Mouse (Mus musculus): ENCODE measurements around the gene Gm9639.
"Not testable (repeated sequence)": the region's sequence is repeated elsewhere in the genome, so short reads cannot be mapped to it uniquely, and the experiment has no call there.

Gene Gm9639

DNA sequence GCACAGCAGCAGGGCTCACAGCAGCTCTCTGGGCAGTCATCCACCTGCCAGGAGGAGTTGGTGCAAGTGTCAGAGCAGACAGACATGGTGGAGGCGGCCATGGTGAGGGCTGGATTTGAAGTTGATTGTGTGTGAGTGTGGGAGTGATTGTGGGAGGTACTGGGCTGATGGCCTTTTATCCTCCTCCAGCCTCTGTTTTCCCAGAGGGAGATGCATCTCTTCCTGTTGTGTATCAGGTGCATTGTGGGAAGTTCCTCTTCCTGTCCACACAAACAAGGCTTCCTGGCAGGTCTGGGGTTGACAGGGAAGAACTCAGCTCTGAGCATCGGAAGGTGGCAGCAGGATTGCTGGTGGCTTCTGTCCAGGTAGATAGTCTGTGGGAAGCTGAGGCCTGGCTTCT is at the start of gene Gm9639:
Gene Gm9639, minus strand, starts transcription at position 101 of the 400 bp plus-strand sequence.
- DNase-seq, result no peak

DNA sequence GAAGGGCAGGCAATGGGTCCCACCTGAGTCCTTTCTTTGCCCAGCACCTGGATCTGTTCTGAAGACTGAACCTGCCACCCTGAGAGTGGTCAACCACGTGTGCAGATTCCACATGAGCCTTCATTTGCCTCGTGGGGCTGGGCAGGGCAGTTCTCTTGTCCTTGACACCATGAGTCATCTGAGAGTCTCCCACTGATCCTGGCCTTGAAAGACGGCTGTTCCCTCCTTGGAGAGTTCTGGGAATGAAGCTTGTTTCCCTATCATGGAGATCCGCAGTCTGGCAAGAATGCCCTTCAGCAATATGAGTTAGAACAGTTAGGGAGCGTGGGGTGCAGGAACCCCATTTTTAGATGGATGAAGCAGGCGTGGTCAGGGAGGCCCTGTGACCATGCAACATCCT is 44.1 kb upstream of the Gm9639 start:
- no peak for DNase-seq

DNA sequence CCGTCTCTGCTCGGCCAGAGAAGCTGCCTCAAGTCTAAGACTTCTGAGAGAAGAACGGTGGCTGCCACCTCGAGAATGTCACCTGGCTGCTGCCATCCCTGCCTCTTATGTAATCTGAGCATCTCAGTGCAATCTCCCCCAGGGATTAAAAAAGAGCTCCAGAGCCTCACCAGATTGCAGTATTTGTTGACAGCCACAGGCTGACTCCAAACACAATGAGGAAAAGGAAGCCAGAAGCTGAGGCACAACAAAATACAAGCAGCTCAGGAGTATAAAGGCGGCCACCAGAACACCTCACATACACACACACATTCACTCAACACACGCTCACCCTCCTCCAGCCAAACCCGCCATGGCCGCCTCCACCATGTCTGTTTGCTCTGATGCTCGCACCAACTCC is 40.8 kb upstream of the Gm9639 start, which contains the start of gene Krtap10-10:
Gene Krtap10-10, plus strand, starts transcription at position 301 of the 400 bp plus-strand sequence.
- DNase-seq, result no peak

DNA sequence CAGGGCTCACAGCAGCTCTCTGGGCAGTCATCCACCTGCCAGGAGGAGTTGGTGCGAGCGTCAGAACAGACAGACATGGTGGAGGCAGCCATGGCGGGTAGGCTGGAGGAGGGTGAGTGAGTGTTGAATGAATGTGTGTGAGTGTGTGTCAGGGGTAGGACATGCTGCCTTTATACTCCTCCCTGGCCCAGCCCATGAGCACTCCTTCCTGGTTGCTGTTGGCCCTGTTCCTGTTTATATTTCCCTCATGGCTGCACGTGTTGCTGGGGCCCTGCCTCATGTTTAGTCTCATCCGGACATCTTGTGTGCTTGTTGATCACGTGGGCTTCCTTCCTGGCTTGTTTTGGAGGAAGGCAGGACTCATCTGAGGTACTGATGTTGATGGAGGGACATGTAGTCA is 32.1 kb upstream of the Gm9639 start, which contains the start of gene Krtap10-4:
Gene Krtap10-4, minus strand, starts transcription at position 145 of the 400 bp plus-strand sequence.
- DNase-seq, result no peak

DNA sequence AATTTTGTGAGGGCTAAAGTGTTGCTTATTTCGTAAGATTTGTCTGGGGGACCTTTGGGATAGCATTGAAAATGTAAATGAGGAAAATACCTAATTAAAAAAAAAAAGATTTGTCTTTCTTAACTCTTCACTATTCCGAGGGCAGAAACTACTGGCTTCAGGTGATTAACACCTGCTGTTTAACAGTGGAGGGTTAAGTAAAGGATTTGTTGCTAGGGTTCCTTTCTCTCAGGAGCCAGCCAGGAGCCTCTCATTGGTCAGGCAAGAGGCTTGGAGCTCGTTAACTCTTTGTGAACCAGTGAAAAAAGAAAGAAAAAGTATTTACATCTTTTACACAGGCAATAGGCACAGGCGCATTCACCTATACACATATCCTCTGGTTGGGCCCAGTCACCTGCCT is 24.3 kb upstream of the Gm9639 start:
- DNase-seq, result no peak

DNA sequence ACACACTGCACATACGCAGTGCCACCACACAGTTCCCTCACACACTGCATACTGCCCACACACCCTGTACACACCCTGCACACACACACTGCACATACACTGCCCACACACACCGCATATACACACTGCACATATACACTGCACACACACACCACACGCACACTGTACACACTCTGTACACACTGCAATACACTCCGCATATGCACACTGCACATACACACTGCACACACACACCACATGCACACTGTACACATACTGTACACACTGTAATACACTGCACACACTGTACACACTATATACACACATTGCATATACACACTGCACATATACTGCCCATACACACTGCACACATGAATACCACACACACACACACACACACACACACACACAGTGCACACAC is 23.6 kb upstream of the Gm9639 start:
- no peak for DNase-seq

DNA sequence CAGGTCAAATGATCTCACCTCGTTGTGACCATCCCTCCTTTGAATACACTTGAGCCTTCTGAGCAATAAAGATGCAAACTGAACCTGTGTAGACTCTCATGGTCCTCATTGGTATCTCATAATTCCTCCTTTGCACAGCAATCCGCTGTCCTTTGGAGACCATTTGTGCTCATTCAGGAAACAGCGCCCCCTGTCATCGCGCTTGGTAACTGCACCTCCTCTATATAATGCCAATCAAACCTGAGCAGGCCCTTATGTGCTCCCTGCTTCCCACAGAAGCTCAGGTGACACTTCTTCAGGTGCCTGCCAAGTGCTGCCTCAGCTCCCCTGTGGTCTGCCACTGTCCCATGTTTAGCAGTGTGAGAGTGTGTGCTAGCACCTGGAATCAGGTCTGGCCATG is 20.6 kb upstream of the Gm9639 start:
- no peak for DNase-seq

DNA sequence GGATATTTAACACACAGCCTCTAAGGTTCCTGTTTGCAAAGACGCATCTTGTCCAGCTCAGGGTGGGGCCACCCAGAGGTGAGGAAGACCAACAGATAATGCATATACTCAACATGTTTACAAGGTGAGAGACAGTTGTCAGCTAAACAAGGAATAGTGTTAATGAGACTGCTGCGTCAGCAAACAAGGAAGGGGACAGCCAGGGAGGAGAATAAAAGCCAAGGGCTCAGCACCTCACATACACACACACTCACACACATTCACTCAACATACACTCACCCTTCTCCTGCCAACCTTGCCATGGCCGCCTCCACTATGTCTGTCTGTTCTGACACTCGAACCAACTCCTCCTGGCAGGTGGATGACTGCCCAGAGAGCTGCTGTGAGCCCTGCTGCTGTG is 19.5 kb upstream of the Gm9639 start, which contains the start of gene Gm2696:
Gene Gm2696, plus strand, starts transcription at position 301 of the 400 bp plus-strand sequence.
- DNase-seq, result no peak

DNA sequence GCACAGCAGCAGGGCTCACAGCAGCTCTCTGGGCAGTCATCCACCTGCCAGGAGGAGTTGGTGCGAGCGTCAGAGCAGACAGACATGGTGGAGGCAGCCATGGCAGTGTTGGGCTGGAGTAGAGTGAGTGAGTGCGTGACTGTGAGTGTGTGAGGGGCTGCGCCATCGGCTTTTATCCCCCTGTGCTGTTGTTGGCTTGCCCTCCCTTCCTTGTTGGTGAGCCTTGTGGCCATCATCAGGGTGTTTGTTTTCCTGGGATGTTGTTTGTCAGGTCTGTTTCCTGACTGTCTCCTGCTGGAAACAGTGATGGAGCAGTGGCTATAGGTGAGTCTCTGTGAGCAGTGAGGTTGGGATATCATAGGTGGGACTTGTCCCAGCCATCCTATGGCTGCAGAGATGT is 16.9 kb upstream of the Gm9639 start, which contains the start of gene Gm9507:
Gene Gm9507, minus strand, starts transcription at position 101 of the 400 bp plus-strand sequence.
- DNase-seq, result no peak

DNA sequence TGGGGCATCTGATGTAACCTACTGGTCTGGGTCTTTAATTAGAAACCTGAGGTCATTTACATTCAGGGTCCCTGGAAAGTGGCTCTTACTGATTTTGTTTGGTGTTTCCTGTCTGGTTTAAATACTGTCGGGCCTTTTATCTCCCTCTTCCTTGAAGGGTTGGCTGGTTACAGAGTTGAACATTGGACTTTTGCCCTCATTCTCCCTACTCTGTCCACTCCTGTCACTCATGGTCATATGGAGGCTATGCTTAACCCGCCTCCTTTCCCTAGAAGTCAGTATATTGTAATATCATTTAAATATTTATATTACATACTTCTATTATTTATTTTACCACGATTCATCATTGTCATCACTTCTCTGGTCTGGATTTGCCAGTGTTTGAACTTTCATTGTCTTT is 9.2 kb upstream of the Gm9639 start:
- no peak for DNase-seq

DNA sequence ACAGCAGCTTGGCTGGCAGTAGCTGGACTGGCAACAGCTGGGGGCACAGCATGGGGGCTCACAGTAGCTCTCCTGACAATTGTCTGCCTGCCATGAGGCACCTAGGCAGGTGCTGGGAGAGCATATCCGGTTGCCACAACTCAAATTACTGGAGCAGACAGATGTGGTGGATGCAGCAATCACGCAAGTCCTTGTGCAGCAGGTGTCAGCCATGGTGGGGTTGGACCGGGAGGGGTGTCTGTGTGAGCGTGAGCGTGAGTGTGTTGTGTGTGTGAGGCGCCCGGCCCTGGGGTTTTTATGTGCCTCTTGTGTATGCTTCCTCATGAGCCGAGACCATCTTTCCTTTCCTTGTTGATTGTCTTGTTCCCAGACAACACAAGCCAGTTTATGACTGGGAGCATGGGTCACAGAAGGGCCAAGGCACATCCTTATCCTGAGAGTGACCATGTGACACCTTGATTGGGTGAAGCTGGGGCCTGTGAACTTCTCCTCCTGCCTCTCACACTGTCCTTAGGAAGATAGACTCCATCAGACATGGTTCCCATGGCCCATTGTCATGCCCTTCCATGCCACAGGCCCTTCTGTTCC is 4.1 kb upstream of the Gm9639 start, which contains the start of gene Gm19668:
Gene Gm19668, minus strand, starts transcription at position 213 of the 588 bp plus-strand sequence.
- no peak for DNase-seq

DNA sequence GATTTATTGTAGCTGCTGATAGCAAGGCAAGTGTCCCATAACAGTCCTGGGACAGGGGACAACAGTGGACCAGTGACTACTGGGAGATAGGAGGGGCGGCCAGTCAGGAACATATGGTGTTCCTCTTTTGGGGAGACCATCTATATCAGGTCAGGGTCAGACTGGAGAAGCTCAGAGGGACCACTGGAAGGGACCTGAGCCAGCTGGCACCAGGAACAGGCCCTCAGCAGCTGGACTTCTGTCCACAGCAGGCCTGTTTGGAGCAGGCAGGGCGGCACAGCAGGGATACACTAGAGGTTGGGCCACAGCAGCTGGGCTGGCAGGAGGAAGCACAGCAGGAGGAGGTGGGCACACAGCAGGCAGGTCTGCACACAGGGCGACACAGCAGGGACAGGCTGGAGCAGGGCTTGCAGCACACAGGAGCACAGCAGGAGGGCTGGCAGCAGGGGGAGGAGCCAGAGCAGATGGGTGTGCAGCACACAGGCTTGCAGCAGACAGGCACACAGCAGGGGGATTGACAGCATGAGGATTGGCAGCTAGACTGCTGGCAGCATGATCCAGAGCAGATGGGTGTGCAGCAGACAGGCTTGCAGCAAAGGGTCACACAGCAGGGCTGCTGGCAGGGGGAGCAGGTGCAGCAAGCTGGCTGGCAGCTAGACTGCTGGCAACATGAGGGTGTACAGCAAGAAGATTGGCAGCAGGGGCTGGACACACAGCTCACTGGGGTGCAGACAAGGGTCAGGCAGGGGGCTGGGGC is 3.5 kb upstream of the Gm9639 start:
- DNase-seq, result not testable (repeated sequence)

DNA sequence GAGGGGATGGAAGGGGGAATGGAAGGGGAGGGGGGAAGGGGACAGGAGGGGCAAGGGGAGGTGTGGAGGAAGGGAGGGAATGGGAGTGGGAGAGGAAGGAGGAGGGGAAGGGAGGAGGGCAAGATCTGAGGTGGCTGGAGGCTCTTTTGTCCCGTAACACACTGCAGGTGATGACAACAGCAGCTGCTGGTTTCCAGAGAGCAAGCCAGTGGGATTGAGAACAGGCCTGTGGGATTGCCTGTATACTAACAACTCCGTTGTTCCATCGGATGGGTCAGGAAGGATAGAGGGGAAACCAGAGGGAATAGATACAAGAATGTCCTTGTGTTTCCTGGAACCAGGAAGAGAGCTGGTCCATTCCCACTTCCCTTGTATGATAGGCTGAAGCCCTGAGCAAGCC is 2.8 kb upstream of the Gm9639 start:
- DNase-seq, result no peak

DNA sequence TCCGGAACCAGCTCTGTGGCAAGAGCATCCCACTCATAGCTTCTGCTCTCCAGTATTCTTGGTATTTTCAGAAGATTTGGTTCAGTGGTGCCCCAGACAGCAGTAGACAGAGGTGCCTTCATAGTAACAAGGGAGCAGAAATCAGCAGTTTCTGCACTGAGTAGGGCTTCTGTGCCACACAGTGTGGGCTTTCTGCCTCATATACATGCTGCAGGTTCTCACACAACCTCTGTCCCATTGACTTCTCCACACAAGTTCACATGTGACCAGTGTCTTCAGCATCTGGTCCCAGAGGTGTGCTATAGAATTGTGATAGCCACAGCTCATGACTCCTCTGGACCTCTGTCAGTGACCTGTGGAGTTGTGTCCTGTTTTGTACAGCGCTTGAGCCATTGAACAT is 6.3 kb downstream of the Gm9639 start:
- no peak for DNase-seq

DNA sequence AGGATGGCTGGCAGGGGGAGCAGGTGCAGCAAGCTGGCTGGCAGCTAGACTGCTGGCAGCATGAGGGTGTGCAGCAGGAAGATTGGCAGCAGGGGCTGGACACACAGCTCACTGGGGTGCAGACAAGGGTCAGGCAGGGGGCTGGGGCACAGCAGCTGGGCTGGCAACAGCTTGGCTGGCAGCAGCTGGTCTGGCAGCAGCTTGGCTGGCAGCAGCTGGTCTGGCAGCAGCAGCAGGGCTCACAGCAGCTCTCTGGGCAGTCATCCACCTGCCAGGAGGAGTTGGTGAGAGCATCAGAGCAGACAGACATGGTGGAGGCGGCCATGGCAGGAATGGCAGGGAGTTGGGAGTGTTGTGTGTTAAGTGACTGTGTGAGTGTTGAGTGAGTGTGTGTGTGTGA is 7.0 kb downstream of the Gm9639 start, which contains the start of gene Gm7137:
Gene Gm7137, minus strand, starts transcription at position 325 of the 400 bp plus-strand sequence.
- DNase-seq, result not testable (repeated sequence)

DNA sequence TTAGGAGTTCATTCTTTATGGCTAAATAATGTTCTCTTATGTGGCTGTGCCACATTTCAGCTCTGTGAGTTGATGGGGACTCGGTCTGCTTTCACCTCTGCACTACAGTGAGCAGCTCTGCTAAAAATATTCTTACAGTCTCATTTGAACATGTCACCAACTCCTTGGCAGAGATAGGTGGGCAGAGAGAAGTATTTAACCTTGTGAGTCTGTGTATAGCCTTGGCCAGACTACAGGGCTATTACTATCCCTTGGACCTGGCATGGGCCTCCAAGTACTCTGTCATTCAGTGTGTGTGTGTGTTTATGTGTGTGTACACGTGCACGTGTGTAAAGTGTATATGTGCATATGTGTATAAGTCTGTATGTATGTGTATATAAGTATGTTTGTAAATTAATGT is 11.5 kb downstream of the Gm9639 start:
- DNase-seq, result not testable (repeated sequence)

DNA sequence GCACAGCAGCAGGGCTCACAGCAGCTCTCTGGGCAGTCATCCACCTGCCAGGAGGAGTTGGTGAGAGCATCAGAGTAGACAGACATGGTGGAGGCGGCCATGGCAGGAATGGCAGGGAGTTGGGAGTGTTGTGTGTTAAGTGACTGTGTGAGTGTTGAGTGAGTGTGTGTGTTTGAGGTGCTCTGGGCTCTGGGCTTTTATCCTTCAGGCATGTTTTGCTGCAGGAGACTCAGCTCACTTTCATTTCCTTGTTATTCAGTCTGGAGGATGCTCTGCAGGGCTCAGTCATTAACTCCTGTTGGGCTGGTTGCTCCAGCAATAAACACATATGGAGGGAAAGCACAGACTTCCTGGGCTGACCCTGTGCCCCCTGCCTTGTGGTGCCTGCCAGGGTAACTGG is 12.4 kb downstream of the Gm9639 start, which contains the start of gene Gm3250:
Gene Gm3250, minus strand, starts transcription at position 101 of the 400 bp plus-strand sequence.
- DNase-seq, result not testable (repeated sequence)

DNA sequence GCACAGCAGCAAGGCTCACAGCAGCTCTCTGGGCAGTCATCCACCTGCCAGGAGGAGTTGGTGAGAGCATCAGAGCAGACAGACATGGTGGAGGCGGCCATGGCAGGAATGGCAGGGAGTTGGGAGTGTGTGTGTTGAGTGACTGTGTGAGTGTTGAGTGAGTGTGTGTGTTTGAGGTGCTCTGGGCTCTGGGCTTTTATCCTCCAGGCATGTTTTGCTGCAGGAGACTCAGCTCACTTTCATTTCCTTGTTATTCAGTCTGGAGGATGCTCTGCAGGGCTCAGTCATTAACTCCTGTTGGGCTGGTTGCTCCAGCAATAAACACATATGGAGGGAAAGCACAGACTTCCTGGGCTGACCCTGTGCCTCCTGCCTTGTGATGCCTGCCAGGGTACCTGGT is 18.0 kb downstream of the Gm9639 start, which contains the start of gene Gm7138:
Gene Gm7138, minus strand, starts transcription at position 101 of the 400 bp plus-strand sequence.
- not testable (repeated sequence) for DNase-seq

DNA sequence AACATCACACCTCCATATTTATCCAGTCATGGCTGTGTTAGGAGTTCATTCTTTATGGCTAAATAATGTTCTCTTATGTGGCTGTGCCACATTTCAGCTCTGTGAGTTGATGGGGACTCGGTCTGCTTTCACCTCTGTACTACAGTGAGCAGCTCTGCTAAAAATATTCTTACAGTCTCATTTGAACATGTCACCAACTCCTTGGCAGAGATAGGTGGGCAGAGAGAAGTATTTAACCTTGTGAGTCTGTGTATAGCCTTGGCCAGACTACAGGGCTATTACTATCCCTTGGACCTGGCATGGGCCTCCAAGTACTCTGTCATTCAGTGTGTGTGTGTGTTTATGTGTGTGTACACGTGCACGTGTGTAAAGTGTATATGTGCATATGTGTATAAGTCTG is 22.7 kb downstream of the Gm9639 start:
- not testable (repeated sequence) for DNase-seq

DNA sequence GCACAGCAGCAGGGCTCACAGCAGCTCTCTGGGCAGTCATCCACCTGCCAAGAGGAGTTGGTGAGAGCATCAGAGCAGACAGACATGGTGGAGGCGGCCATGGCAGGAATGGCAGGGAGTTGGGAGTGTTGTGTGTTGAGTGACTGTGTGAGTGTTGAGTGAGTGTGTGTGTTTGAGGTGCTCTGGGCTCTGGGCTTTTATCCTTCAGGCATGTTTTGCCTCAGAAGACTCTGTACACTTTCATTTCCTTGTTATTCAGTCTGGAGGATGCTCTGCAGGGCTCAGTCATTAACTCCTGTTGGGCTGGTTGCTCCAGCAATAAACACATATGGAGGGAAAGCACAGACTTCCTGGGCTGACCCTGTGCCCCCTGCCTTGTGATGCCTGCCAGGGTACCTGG is 23.7 kb downstream of the Gm9639 start, which contains the start of gene Gm3238:
Gene Gm3238, minus strand, starts transcription at position 101 of the 400 bp plus-strand sequence.
- DNase-seq, result not testable (repeated sequence)

DNA sequence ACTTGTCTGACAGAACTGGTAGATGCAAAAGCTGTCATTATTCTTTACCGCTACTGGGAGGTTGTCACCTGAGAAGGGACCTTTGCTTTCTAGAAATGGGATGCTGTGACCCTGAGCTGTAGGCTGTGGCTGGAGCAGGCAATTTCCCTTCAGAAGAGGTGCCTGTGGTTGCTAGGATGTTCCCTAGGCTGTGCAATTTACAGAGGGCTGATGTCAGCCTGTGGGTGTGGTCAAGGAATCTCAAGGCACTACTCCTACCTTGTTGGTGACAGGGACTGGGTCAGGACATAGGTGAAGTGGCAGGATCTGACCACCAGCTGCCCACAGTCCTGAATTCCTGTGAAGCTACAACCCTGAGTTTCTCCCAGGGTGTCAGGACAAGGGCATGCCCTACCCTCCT is 25.1 kb downstream of the Gm9639 start:
- DNase-seq, result no peak

DNA sequence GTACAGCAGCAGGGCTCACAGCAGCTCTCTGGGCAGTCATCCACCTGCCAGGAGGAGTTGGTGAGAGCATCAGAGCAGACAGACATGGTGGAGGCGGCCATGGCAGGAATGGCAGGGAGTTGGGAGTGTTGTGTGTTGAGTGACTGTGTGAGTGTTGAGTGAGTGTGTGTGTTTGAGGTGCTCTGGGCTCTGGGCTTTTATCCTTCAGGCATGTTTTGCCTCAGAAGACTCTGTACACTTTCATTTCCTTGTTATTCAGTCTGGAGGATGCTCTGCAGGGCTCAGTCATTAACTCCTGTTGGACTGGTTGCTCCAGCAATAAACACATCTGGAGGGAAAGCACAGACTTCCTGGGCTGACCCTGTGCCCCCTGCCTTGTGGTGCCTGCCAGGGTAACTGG is 35.3 kb downstream of the Gm9639 start, which contains the start of gene Gm3233:
Gene Gm3233, minus strand, starts transcription at position 101 of the 400 bp plus-strand sequence.
- not testable (repeated sequence) for DNase-seq

DNA sequence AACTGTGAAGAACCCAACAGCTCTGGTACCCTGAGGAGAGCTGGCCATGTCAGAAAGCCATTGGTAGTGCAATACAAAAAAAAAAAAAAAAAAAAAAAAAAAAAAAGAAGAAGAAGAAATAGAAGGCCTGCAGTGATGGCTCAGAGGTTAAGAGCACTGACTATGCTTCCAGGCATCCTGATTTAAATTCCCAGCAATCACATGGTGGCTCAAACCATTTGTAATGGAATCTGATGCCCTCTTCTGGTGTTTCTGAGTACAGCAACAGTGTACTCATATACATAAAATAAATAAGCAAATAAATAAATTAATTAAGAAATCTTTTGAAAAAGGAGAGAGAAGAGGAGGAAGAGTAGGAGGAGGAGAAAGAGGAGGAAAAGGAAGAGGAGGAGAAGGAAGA is 41.4 kb downstream of the Gm9639 start:
- no peak for DNase-seq

DNA sequence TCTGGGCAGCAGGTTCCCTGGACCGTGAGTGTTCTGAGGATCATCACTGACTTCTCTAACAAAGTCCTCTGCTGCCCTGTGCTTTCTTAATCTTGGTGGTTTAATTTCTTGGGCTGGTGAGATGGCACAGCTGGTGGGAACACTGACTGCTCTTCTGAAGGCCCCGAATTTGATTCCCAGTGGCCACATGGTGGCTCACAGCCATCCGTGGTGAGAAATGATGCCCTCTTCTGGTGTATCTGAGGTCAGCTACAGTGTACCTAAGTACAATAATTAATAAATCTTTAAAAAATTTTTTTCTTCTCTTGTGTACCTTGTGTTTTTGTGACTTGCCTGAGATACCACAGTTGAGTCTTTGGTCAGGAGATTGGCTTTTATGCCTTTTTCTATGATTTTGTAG is 42.6 kb downstream of the Gm9639 start:
- DNase-seq, result not testable (repeated sequence)

Data from cerebellum, adult 8-10 months (tissue).